Mouse (Mus musculus) cerebellum, adult 2 months (tissue): ENCODE results near the gene Inpp5a. TPM values are rescaled to one million over a fixed set of nuclear protein-coding genes. Genes with fewer than 3 reads are reported as not detected.

ENCODE experiments used
- DNase-seq, 2 experiments: peaks; one replicate each; pipeline ENCODE4 v3.0.0; 2021
- H3K27ac ChIP-seq: fragments of 200-500 bp; 2 replicates; pipeline ENCODE4 v1.5.1; 2012; ENCODE audit warnings: low read length, control low read depth, inconsistent platforms; ENCODE audit not compliant: insufficient read depth
- H3K27me3 ChIP-seq: fragments of 200-500 bp; 2 replicates; pipeline ENCODE4 v1.6.1; 2012; ENCODE audit warnings: inconsistent platforms, mild to moderate bottlenecking, low read length, moderate library complexity; ENCODE audit not compliant: control insufficient read depth, insufficient read depth
- H3K4me1 ChIP-seq: fragments of 200-500 bp; 2 replicates; pipeline ENCODE4 v1.6.1; 2011; ENCODE audit warnings: low read length; ENCODE audit not compliant: control insufficient read depth, insufficient read depth
- H3K4me3 ChIP-seq: fragments of 200-500 bp; replicated peaks from 2 replicates; pipeline ENCODE3; 2011; ENCODE audit warnings: mild to moderate bottlenecking, low read depth, low read length, control low read depth; ENCODE audit not compliant: insufficient read depth
- CTCF ChIP-seq: fragments of 200-500 bp; IDR thresholded peaks from 2 replicates; pipeline ENCODE4 v1.5.1; 2011; ENCODE audit warnings: low read depth, mild to moderate bottlenecking, control low read depth, low read length, moderate library complexity, borderline replicate concordance; ENCODE audit not compliant: insufficient read depth
- POLR2A ChIP-seq: fragments of 200-500 bp; IDR thresholded peaks from 2 replicates; pipeline ENCODE4 v1.6.1; 2011; ENCODE audit warnings: low read length, control low read depth, borderline replicate concordance; ENCODE audit not compliant: insufficient read depth
- WGBS: fragments of 180-500 bp; shearing (Covaris S2); methylation state at CpG from one replicate; pipeline ENCODE4 v1.1.7; 2018; 5-methylcytosine and 5-hydroxymethylcytosine counted together
- polyA plus RNA-seq: library from polyadenylated mRNA; depleted of rRNA; stranded (reverse); fragments of >200 nt; gene quantifications from 2 replicates; pipeline ENCODE4 v1.2.3, GENCODE M21; 2012

Inpp5a gene
- polyA plus RNA-seq, 1 experiment = 164 TPM

DNA sequence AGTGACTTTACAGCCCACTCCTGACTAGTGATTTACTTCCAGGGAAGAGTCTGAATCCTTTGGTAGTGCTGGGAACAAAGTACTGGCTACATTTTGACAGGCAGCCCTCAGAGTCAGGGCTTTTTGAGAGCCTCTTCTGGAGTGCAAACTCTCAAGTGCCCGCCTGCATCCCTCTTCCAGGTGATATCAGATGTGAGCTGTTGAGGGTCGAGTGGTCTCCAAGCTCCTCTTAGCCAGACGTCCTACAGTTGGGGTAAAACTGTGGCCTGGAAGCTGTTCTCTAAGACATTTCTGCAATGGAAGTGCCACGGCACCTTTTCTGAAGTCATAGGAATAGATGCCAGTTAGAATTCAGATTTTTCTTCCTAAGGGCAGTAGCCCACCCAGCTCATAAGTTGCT lies 8.7 kb upstream of the Inpp5a start:
- H3K27ac ChIP-seq = no peak overlapping the region
- peaks cover 12% of the 10 kb centered on the region for H3K4me1 ChIP-seq
- no peak for TF ChIP-seq CTCF
- no peak for TF ChIP-seq POLR2A
- DNase-seq = no peak
- 80% methylated on average over 4 of the region's 4 CpGs for WGBS
- no peak overlapping the region for H3K4me3 ChIP-seq
- H3K27me3 ChIP-seq = no peaks in the 10 kb centered on the region

GRCm38 (mm10) chr7:139381877-139382276 lies 7.0 kb upstream of the Inpp5a start:
- TF ChIP-seq CTCF = no peak
- TF ChIP-seq POLR2A = no peak
- peaks cover 27% of the 10 kb centered on the region for H3K4me1 ChIP-seq
- no peak overlapping the region for H3K27ac ChIP-seq
- DNase-seq = no peak
- H3K4me3 ChIP-seq = no peak overlapping the region
- 79% methylated on average over 2 of the region's 2 CpGs for WGBS
- H3K27me3 ChIP-seq = no peaks in the 10 kb centered on the region

- no peak overlapping the region for H3K4me3 ChIP-seq
- H3K27me3 ChIP-seq = no peaks in the 10 kb centered on the region
- WGBS = 93% methylated on average over 2 of the region's 2 CpGs
- no peak for TF ChIP-seq CTCF
- TF ChIP-seq POLR2A = no peak
- no peak overlapping the region for H3K27ac ChIP-seq
- H3K4me1 ChIP-seq = peaks cover 27% of the 10 kb centered on the region
- no peak for DNase-seq
These were observed 6.1 kb upstream of the Inpp5a start for GRCm38 (mm10) chr7:139382796-139383195.

DNA sequence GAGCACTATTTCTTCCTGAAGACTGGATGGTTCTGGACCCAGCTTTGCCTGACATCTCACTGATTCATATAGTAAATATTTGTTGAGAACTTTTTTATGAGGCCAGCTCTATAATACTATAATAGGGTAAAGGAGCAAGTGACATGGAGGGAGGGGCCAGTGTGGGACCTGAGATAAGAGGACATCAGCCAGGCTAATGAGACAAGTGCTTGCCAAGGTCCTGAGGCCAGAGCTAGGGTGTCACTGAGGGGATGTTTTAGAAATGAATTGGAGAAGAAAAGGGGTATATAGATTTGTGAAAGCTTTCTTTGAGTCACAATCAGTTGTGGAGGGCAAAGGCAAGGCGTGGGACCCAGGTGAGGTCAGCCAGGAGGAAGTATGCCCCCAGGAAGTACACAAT lies 4.4 kb upstream of the Inpp5a start:
- Histone ChIP-seq H3K4me3 (no peak overlapping the region), H3K27ac (peak overlapping the region; percentile 67), H3K4me1 (peaks cover 27% of the 10 kb centered on the region), H3K27me3 (no peaks in the 10 kb centered on the region)
- no peak for DNase-seq
- WGBS = 94% methylated on average over 1 of the region's 1 CpGs
- no peak for TF ChIP-seq POLR2A
- no peak for TF ChIP-seq CTCF

DNA sequence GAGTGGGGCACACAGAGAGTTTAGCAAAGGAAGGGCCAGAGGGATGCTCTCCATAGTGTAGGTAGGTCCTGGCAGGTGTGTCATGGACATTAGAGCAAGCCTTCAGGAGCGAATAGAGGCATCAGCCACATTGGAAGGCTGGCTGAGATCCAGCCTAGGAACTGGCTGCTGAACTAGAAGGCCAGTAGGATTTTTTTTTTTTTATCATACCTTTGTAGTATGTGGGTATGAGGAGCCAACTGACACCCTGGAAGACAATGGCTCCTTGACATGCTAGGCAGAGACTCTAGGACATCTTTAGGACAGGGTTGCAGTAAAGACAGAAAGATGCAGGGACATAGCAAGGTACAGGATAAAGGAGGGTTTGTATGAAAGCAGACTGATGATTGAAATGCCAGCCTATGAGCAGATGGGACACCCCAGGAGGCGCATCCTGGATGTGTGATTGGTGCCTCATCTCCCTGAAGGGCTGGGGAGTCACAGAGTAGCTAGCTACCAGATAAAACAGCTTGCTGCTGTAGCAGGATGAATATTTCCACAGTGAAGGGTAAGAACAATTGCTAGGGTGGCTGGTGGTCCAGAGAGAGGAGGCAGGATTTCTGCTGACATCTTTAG lies 3.9 kb upstream of the Inpp5a start:
- TF ChIP-seq POLR2A (peak; percentile 45; the same call in 1 of the 2 replicates), CTCF (no peak)
- WGBS = 20% methylated on average over 2 of the region's 2 CpGs
- H3K27me3 ChIP-seq = no peaks in the 10 kb centered on the region
- DNase-seq = peak; percentile 79 to 87
- peak overlapping the region; percentile 67 for H3K27ac ChIP-seq
- H3K4me3 ChIP-seq = no peak overlapping the region
- peaks cover 27% of the 10 kb centered on the region for H3K4me1 ChIP-seq

DNA sequence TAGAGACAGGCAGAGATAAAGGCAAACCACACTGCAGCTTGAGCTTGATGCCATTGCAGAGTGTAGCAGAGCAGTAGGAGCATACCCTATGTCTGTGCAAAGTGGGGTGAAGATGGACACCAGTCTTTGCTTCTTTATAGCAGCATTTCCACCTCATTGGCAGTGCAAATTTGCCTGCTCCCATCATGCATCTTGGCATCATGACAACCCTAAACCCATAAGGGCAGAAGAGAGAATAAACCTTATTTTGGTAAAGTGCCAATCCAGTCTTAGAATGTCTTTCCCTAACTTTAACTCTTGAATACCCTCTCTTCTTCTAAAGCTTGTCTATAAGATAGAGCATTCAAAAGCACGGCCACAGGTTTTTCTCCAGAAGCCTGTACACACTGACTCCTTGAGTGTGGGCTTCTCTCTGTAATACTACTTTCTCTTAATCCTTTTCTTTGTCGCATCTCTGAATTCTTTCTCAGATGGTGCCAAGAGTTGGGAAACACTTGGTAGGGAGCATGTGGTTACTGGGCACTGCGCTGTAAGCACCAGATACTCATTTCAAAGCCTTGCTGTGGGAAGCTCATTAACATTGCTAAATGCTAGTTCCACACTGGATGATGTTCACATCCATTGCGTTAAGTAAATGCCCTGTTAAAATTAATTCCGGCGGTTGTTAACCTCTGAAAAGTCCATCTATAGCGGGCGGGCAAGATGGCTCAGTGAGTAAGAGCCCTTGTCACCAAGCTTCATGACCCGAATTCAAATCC lies 1.8 kb upstream of the Inpp5a start:
- 61% methylated on average over 9 of the region's 9 CpGs for WGBS
- DNase-seq = peak in 1 of 2 experiments; percentile 11
- Histone ChIP-seq H3K4me1 (peaks cover 35% of the 10 kb centered on the region), H3K27me3 (no peaks in the 10 kb centered on the region), H3K27ac (no peak overlapping the region), H3K4me3 (no peak overlapping the region)
- TF ChIP-seq POLR2A (no peak), CTCF (no peak)

DNA sequence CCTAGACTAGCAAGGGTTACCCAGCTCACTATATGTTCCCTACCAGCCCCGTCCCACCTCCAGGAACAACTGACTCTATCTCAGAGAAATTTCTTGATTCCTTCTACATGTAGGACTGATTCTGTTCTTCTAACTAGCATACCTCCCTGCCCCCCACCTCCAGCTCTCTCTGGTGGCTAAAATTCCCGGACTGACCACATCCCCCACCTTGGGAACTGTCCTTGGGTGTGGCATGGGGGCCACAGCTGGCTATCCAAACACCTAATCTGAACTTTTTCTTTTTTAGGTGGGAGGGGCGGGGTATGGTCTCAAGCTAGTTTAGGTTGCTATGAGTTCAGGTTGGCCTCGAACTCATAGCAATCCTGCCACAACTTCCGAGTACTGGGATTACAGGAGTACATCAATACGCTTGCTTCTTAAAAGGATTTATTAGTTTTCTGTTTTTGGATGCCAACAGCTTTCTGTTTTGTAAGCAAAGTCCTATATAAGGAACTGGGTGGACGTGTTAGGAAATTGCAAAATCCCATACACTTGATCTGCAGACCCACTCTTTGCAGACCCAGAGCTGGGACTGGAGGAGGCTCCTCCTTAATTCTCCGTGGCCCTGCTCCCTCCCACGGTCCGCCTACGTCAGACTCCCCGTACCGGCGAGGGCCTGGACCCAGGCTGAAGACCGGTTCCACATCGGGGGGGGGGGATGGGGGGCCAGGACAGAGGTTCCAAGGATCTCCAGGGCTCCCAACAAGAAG lies 814 bp upstream of the Inpp5a start:
- 14% methylated on average over 16 of the region's 16 CpGs for WGBS

More for the DNA sequence above, 814 bp upstream of the Inpp5a start:
- H3K27ac ChIP-seq = peak overlapping the region; percentile 73
- DNase-seq = peak in 1 of 2 experiments; percentile 46
- peaks cover 45% of the 10 kb centered on the region for H3K4me1 ChIP-seq
- TF ChIP-seq CTCF (no peak), POLR2A (peak; percentile 34; the same call in 1 of the 2 replicates)
- H3K4me3 ChIP-seq = peak overlapping the region; percentile 60
- H3K27me3 ChIP-seq = no peaks in the 10 kb centered on the region
